Mouse (Mus musculus) neural tube, embryonic 12.5 days (tissue): Measurements from ENCODE around the gene Cisd3. TPM values are rescaled to one million over a fixed set of nuclear protein-coding genes. Genes with fewer than 3 reads are reported as not detected.
"Not testable (repeated sequence)": the region's sequence is repeated elsewhere in the genome, so short reads cannot be mapped to it uniquely, and the experiment has no call there.

Experiments used
- ATAC-seq: fragments of 200-750 bp; cut with Nextera tagmentation; 2 replicates; pipeline ENCODE4 v1.8.0; 2017; ENCODE audit warnings: low read depth, mild to moderate bottlenecking, moderate TSS enrichment, moderate library complexity; ENCODE audit not compliant: low FRiP score
- H3K27ac ChIP-seq: fragments of 300-500 bp; sonication (generic); 2 replicates; pipeline ENCODE4 v1.5.1; 2016
- H3K27me3 ChIP-seq: fragments of 300-500 bp; sonication (generic); replicated peaks from 2 replicates; pipeline ENCODE4 v1.6.1; 2016; ENCODE audit warnings: mild to moderate bottlenecking
- H3K36me3 ChIP-seq: fragments of 300-500 bp; sonication (generic); 2 replicates; pipeline ENCODE4 v1.6.1; 2016; ENCODE audit warnings: mild to moderate bottlenecking
- H3K4me1 ChIP-seq: fragments of 300-500 bp; sonication (generic); 2 replicates; pipeline ENCODE4 v1.6.1; 2016
- H3K4me2 ChIP-seq: fragments of 300-500 bp; sonication (generic); replicated peaks from 2 replicates; pipeline ENCODE4 v1.6.1; 2016; ENCODE audit warnings: mild to moderate bottlenecking
- H3K4me3 ChIP-seq: fragments of 300-500 bp; sonication (generic); 2 replicates; pipeline ENCODE4 v1.5.1; 2016
- H3K9ac ChIP-seq: fragments of 300-500 bp; sonication (generic); 2 replicates; pipeline ENCODE4 v1.6.1; 2016; ENCODE audit warnings: mild to moderate bottlenecking
- H3K9me3 ChIP-seq: fragments of 300-500 bp; sonication (generic); 2 replicates; pipeline ENCODE4 v1.6.1; 2016; ENCODE audit warnings: mild to moderate bottlenecking
- WGBS: fragments of 180-500 bp; shearing (Covaris S2); methylation state at CpG from one replicate; pipeline ENCODE4 v1.1.7; 2016; 5-methylcytosine and 5-hydroxymethylcytosine counted together
- polyA plus RNA-seq: library from polyadenylated mRNA; unstranded; fragments of >200 nt; fragmentation: Nextera tagmentation; extraction: Ambion mirVana; gene quantifications from 2 replicates; pipeline ENCODE4 v1.2.1, GENCODE M21; 2016

Cisd3 gene
- polyA plus RNA-seq: 17.8 and 25.6 TPM in 2 replicates

DNA sequence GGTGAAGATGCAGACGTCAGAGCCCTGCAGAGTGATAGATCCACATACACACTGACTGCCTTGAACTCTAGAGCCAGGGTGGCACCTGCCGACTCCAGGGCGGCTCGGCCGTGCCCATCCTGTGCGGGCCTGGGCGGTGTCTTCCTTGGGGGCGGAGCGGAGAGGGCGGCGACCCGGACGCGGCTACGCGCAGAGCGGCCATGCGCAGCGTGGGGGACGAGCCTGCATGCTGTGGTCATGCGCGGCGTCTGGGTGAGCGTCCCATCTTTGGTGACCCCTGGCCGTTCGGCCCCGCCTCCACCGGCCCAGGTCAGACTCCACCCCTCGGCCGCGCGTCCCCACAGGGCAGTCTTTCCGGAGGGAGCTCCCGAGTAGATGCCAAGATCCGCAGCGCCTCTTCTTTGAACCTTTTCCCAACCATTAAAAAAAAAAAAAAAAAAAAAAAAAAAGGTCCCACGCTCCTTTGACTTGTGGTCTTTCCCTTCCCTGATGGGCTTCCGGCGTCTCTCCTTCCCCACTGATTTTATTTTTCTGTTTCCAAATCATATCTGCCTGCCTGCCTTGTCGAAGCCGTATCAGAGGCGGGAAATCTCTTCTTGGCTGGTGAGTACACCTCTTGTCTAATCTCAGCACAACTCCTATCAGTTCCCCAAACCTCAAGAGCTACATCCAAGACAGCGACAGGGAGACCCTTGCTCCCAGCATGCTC is at the start of gene Cisd3:
Gene Cisd3, plus strand, starts transcription at position 214 of the 709 bp plus-strand sequence.
- Histone ChIP-seq H3K27me3 (no peaks in the 10 kb centered on the region), H3K4me2 (peak within 1 kb of the TSS; percentile 90), H3K27ac (no peak within 1 kb of the TSS), H3K36me3 (peaks cover 45% of the 10 kb centered on the region), H3K9ac (peak within 1 kb of the TSS; percentile 47), H3K4me1 (peaks cover 15% of the 10 kb centered on the region; the same call in 1 of the 2 replicates), H3K4me3 (peak within 1 kb of the TSS; percentile 43), H3K9me3 (no peaks in the 10 kb centered on the region)
- ATAC-seq: peak; percentile 69; the same call in 1 of the 2 replicates
- under 1% methylated on average over 43 of the region's 43 CpGs for WGBS

DNA sequence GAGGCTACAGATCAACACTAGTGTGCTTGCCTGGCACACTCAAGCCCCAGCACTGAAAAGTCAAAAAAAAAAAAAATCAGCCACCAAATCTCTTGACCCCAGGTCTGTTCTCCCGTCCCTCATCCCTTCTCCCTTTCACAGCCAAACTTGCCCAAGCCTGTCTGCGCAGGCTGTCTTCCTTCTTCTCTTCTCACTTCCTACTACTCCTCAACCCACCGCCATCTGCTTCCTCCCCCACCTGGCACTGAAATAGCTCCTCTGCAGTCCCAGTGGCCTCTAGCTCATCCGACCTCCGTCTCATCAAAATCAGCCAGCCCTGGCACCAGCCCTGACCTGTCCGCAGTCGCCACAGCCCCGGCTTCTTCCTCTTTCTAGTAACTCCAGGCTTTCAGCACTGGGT is 44.0 kb upstream of the Cisd3 start:
- no peak overlapping the region for H3K9ac ChIP-seq
- H3K27me3 ChIP-seq: no peaks in the 10 kb centered on the region
- H3K9me3 ChIP-seq: no peaks in the 10 kb centered on the region
- no peaks in the 10 kb centered on the region for H3K4me1 ChIP-seq
- H3K36me3 ChIP-seq: no peaks in the 10 kb centered on the region
- H3K27ac ChIP-seq: no peak overlapping the region
- no peak overlapping the region for H3K4me3 ChIP-seq
- WGBS: 66% methylated on average over 8 of the region's 8 CpGs
- no peak for ATAC-seq
- no peak overlapping the region for H3K4me2 ChIP-seq

DNA sequence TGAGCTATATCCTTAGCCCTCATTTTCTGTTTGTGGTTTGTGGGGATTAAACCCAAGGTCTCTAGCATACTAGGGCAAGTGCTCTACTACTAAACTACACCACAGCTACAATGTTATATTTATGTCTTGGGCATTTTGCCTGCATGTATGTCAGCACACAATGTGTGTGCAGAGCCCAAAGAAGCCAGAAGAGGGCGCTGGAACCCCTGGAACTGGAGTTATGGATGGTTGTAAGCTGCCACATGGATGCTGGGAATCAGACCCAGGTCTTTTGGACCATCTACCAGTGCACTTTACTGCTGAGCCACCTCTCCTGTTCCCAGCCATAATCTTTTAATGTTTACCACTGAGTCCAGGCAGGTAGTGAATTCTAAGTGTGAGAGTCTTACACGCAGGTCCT is 42.9 kb upstream of the Cisd3 start:
- no peak overlapping the region for H3K9ac ChIP-seq
- ATAC-seq: no peak

DNA sequence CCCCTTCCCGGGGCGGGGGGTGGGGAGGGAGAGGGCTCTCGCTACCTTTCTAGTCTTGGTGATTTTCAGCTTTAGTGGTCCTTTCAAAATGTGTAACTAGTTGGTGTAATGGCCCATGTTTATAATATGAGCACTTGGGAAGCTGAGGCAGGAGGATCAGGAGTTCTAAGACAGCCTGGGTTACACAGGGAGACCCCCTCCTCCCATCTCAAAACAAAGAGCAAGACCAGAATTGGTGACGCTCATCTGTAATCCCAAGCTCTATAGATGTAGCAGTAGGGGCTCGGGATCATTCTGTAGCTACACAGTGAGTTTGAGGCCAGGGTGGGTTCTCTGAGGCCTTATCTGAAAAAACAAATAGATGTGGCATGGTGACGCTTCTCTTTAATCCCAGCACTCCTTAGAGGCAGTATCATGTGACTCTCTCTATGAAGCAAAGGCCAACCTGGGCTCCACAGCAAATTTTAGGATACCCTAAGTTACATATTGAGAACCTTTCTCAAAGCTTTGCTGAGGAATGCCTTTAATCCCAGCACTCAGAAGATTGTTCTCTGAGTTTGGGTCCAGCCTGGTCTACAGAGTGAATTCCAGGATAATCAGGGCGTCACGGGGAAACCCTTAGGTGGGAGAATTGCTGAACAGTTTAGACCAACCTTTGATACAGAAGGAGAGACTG is 42.1 kb upstream of the Cisd3 start:
- H3K36me3 ChIP-seq: no peaks in the 10 kb centered on the region
- H3K9me3 ChIP-seq: no peaks in the 10 kb centered on the region
- no peak for ATAC-seq
- H3K9ac ChIP-seq: no peak overlapping the region
- H3K27me3 ChIP-seq: no peaks in the 10 kb centered on the region
- 84% methylated on average over 8 of the region's 8 CpGs for WGBS
- H3K4me2 ChIP-seq: no peak overlapping the region
- no peak overlapping the region for H3K4me3 ChIP-seq
- H3K27ac ChIP-seq: no peak overlapping the region
- no peaks in the 10 kb centered on the region for H3K4me1 ChIP-seq

More for the DNA sequence above, 42.9 kb upstream of the Cisd3 start:
- Histone ChIP-seq H3K4me2 (no peak overlapping the region), H3K4me3 (no peak overlapping the region), H3K4me1 (no peaks in the 10 kb centered on the region), H3K36me3 (no peaks in the 10 kb centered on the region), H3K9me3 (no peaks in the 10 kb centered on the region), H3K27me3 (no peaks in the 10 kb centered on the region), H3K27ac (no peak overlapping the region)
- WGBS: 43% methylated on average over 2 of the region's 2 CpGs

DNA sequence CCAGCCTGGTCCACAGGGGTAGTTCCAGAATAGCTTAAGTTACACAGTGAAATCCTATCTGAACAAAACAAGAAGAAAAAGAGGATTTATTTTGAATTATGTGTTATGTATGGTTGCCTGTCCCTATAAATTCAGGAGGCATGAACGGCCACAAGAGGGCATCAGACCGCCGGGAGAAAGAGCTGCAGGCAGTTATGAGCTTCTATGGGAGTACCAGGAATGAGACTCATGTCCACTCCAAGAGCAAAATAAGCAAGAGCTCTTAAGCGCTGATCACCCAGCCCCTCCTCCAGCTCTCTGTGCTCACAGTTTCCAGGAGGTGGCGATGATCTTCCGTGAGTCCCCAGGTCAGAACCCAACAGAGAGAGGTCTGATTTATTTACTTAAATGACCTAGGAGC is 40.8 kb upstream of the Cisd3 start:
- no peak for ATAC-seq
- no peak overlapping the region for H3K9ac ChIP-seq
- H3K27me3 ChIP-seq: no peaks in the 10 kb centered on the region
- no peaks in the 10 kb centered on the region for H3K9me3 ChIP-seq
- no peak overlapping the region for H3K27ac ChIP-seq
- no peak overlapping the region for H3K4me3 ChIP-seq
- no peaks in the 10 kb centered on the region for H3K4me1 ChIP-seq
- no peaks in the 10 kb centered on the region for H3K36me3 ChIP-seq
- H3K4me2 ChIP-seq: no peak overlapping the region
- WGBS: 2% methylated on average over 6 of the region's 6 CpGs

DNA sequence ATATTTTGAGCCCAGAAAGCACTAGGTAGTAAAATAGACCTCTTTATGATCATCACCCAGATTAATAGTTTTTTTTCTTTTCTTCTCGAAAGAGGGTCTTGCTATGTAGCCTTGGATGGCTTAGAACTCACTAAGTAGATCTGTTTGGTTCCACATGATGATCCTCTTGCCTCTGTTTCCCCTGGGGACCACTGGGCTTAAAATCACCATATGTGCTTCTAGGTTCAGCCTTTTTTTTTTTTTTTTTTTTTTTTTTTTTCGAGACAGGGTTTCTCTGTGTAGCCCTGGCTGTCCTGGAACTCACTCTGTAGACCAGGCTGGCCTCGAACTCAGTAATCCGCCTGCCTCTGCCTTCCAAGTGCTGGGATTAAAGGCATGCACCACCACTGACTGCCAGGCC is 37.1 kb upstream of the Cisd3 start:
- 85% methylated on average over 4 of the region's 4 CpGs for WGBS
- ATAC-seq: not testable (repeated sequence)

DNA sequence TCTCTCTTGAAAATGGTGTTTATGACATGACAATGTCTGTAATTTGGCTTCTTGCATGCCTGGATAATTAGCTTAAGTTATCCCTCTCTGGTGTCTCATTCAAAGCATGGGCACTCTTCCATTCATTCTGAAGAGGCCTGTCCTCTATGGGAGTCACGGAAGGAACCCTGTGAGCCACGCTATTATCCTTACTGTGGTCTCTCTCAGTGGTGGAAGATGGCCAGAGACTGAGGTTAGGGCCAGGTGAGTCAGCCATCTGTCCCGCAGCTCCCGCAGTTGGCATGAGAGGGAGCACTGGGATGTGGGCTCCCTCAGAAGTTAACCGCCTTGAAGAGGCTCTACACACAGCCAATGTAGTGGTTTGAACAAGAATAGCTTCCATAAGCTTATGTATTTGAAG is 35.3 kb upstream of the Cisd3 start:
- no peak for ATAC-seq
- Histone ChIP-seq H3K4me1 (no peaks in the 10 kb centered on the region), H3K9me3 (no peaks in the 10 kb centered on the region), H3K27me3 (no peaks in the 10 kb centered on the region), H3K36me3 (no peaks in the 10 kb centered on the region), H3K4me2 (no peak overlapping the region), H3K27ac (no peak overlapping the region), H3K4me3 (no peak overlapping the region), H3K9ac (no peak overlapping the region)
- WGBS: 57% methylated on average over 5 of the region's 5 CpGs

More for the DNA sequence above, 37.1 kb upstream of the Cisd3 start:
- H3K27ac ChIP-seq, H3K9me3 ChIP-seq, H3K4me1 ChIP-seq, H3K36me3 ChIP-seq, H3K4me3 ChIP-seq, H3K4me2 ChIP-seq, H3K27me3 ChIP-seq, H3K9ac ChIP-seq: not testable (repeated sequence)

DNA sequence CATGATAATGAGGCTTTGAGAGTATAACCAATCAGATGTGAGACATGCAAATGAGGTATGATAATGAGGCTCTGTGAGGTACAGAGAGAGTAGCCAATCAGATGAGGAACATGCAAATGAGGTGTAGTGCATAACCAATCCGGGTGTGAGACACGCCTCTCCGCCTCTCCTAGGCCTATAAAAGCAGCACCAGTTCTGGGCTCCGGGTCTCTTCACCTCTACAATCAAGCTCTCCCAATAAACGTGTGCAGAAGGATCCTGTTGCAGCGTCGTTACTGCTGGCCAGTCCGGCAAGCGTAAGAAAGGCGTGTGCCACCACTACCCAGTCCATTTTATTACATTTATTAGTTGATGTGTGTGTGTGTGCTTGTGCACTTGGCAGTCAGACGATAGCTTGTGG is 32.2 kb upstream of the Cisd3 start:
- WGBS: 92% methylated on average over 11 of the region's 11 CpGs
- not testable (repeated sequence) for H3K9ac ChIP-seq, H3K4me3 ChIP-seq

DNA sequence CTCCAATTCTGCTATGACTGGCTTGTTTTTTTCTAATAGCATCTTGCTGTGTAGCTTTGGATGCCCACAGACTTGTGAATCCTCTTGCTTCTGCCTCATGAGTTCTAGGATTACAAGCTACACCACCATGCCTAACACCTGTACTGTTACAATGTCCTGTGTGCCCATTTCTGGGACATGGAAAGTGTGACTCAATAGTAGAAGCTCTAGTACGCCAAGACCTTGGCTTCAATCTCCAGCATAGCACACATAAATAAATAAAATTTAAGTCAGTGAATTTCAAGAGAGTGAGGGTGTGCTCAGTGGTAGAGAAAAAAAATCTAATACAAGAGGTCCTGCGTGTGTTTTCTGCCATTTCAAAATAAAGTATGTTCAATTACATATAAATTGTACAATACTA is 31.4 kb upstream of the Cisd3 start:
- H3K9me3 ChIP-seq: no peaks in the 10 kb centered on the region
- no peaks in the 10 kb centered on the region for H3K27me3 ChIP-seq
- H3K4me1 ChIP-seq: peaks cover 1% of the 10 kb centered on the region
- no peak for ATAC-seq
- no peak overlapping the region for H3K4me3 ChIP-seq
- no peaks in the 10 kb centered on the region for H3K36me3 ChIP-seq
- no peak overlapping the region for H3K4me2 ChIP-seq
- 95% methylated on average over 2 of the region's 2 CpGs for WGBS
- no peak overlapping the region for H3K27ac ChIP-seq
- no peak overlapping the region for H3K9ac ChIP-seq

More for the DNA sequence above, 32.2 kb upstream of the Cisd3 start:
- H3K36me3 ChIP-seq, H3K27ac ChIP-seq, H3K4me1 ChIP-seq, H3K4me2 ChIP-seq, H3K27me3 ChIP-seq, H3K9me3 ChIP-seq, ATAC-seq: not testable (repeated sequence)

DNA sequence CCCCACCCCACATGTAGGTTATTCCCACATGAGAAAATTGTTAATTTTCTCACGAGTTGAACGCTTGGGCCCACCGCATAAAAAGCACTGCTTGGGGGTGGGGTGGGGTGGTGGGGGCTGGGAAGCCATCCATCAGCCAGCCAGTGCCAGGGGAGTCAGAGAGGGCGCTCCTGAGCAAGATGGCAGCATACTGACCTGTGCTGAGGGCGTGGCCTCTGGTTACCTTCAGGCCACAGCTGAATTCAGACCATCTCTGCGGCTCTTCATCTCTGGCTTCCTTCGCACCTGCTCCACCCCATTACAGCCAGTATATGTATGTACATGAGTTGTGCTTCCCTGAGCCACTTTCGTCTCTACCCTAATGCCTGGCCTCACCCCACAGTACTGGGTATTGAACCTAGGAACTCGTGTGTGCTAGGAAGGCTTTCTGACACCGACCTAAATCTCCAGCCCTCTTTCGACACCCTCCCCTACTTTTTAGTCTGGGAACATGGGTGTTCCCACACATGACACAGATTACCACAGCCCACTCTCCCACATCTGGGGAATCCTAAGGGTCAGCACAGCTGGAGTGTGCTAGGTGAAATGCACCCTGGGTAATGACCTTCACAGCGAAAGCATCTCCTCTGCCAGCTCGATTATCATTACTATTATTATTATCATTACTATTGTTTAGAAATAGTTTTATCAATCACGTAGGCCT is 29.2 kb upstream of the Cisd3 start:
- Histone ChIP-seq H3K9me3 (no peaks in the 10 kb centered on the region), H3K4me2 (no peak overlapping the region), H3K4me3 (no peak overlapping the region), H3K4me1 (peaks cover 15% of the 10 kb centered on the region), H3K27me3 (peaks cover 8% of the 10 kb centered on the region; the same call in 1 of the 2 replicates), H3K9ac (no peak overlapping the region), H3K36me3 (no peaks in the 10 kb centered on the region), H3K27ac (no peak overlapping the region)
- ATAC-seq: no peak
- WGBS: 76% methylated on average over 14 of the region's 14 CpGs

DNA sequence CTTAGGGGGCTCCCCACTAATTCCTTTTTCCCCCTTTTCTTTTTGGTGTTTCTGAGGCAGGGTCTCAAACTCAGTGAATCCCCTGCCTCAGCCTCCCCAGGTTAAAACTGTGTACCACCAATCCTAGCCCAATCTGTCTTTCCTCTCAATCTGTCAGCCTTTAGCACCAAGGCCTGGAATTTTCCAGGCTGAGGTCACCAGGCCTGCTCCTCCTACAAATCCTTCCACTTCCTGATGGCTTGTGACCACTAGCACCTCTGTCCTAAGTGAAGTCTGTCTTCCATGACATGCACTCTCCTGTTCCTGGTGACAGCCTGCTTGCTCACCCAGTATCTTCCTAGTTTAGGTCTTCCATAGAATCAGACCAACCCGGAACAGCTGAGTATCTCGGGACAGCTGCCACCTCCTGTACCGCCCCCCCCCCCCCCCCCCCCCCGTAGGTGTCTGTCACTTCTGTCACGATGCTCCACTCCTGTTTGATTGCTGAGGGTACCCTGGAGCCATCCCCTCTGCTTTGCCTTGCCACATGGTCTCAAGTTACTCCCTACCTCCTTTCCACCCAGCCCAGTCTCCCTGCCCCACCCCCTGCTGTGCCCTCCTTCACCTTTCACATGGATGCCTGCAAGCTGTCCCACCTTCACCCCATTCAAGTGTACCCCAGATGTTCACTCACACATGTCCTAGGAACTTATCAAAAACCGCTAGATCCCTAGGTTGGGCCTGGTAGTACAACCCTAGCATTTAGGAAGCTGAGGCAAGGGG is 28.3 kb upstream of the Cisd3 start:
- Histone ChIP-seq H3K4me2 (no peak overlapping the region), H3K27ac (no peak overlapping the region), H3K9ac (0 out of 2 replicates have a peak overlapping the region, but pooled peaks have one; percentile 26), H3K9me3 (no peaks in the 10 kb centered on the region), H3K36me3 (no peaks in the 10 kb centered on the region), H3K4me1 (peaks cover 25% of the 10 kb centered on the region), H3K27me3 (peaks cover 17% of the 10 kb centered on the region), H3K4me3 (no peak overlapping the region)
- 29% methylated on average over 6 of the region's 6 CpGs for WGBS
- no peak for ATAC-seq

DNA sequence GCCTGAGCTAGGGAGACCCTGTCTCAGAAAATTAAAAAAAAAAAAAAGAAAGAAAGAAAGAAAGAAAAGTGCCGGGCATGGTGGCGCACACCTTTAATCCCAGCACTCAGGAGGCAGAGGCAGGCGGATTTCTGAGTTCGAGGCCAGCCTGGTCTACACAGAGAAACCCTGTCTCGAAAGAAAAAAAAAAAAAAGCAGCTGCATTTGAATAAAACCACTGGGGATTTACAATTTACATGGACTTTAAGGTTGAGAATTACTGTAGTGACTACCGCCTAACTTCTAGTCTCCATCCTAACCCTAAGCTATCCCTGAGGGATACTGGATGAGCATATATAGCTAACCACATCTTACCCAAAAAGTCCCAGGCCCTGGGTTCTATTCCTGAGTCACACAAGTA is 27.7 kb upstream of the Cisd3 start:
- not testable (repeated sequence) for H3K36me3 ChIP-seq, ATAC-seq, H3K4me2 ChIP-seq, H3K4me3 ChIP-seq, H3K9ac ChIP-seq, H3K9me3 ChIP-seq, H3K27ac ChIP-seq
- peaks cover 29% of the 10 kb centered on the region for H3K4me1 ChIP-seq
- H3K27me3 ChIP-seq: peaks cover 20% of the 10 kb centered on the region
- WGBS: 91% methylated on average over 6 of the region's 6 CpGs
